Mouse (Mus musculus) effector memory CD4-positive, alpha-beta T cell, adult 5 months (primary cell): ENCODE results near the gene Tpbpb. TPM values are rescaled to one million over a fixed set of nuclear protein-coding genes. Genes with fewer than 3 reads are reported as not detected.

ENCODE experiments used
- polyA plus RNA-seq: library from polyadenylated mRNA; unstranded; fragments of 100-300 nt; shearing (Covaris generic); gene quantifications from one replicate; pipeline ENCODE4 v1.2.1, GENCODE M21; 2017

Gene Tpbpb
- polyA plus RNA-seq, result not detected

GRCm38 (mm10) chr13:60904780-60905179 lies at the start of gene Tpbpb:
Gene Tpbpb, minus strand, starts transcription at chr13:60904880.

GRCm38 (mm10) chr13:60941884-60942283 lies 37.2 kb upstream of the Tpbpb start, which contains the start of gene Tpbpa:
Gene Tpbpa, minus strand, starts transcription at chr13:60941984.

GRCm38 (mm10) chr13:60936500-60936901 lies 31.8 kb upstream of the Tpbpb start, which contains the start of the genes Gm49391 and Ctla2a:
Gene Gm49391, minus strand, starts transcription at chr13:60936571.
Gene Ctla2a, minus strand, starts transcription at chr13:60936625.

GRCm38 (mm10) chr13:60935490-60935889 lies 30.8 kb upstream of the Tpbpb start, which contains the start of gene Gm49393:
Gene Gm49393, minus strand, starts transcription at chr13:60935590.

GRCm38 (mm10) chr13:60897328-60897727 lies 7.4 kb downstream of the Tpbpb start, which contains the start of gene Ctla2b:
Gene Ctla2b, minus strand, starts transcription at chr13:60897447.

GRCm38 (mm10) chr13:60896794-60897193 lies 7.9 kb downstream of the Tpbpb start, which contains the start of gene Gm49392:
Gene Gm49392, minus strand, starts transcription at chr13:60896894.

GRCm38 (mm10) chr13:60864281-60864680 lies 40.4 kb downstream of the Tpbpb start, which contains the start of gene 4930486L24Rik:
Gene 4930486L24Rik, minus strand, starts transcription at chr13:60864475.

Other genes with a start within 250 kb of the Tpbpb start
- not detected for gene BC051665, start 118.5 kb downstream of the Tpbpb start, polyA plus RNA-seq
- not detected for gene Ctsll3, start 102.0 kb downstream of the Tpbpb start, polyA plus RNA-seq
- 1.00 TPM for gene 4930486L24Rik, start 40.4 kb downstream of the Tpbpb start, polyA plus RNA-seq
- 0.50 TPM for gene Gm49392, start 8.0 kb downstream of the Tpbpb start, polyA plus RNA-seq
- 20.0 TPM for gene Ctla2b, start 7.4 kb downstream of the Tpbpb start, polyA plus RNA-seq
- not detected for gene Gm49393, start 30.7 kb upstream of the Tpbpb start, polyA plus RNA-seq
- 5.5 TPM for gene Gm49391, start 31.7 kb upstream of the Tpbpb start, polyA plus RNA-seq
- 218 TPM for gene Ctla2a, start 31.7 kb upstream of the Tpbpb start, polyA plus RNA-seq
- gene Tpbpa, start 37.1 kb upstream of the Tpbpb start, polyA plus RNA-seq, result not detected
- gene Ctsj, start 101.1 kb upstream of the Tpbpb start, polyA plus RNA-seq, result not detected
- gene Ctsq, start 135.8 kb upstream of the Tpbpb start, polyA plus RNA-seq, result not detected